ENCODE assay signal across 28 mouse cellular contexts in genomic region chr7:83399668-83400067, GRCm38 (mm10).
DNase-seq lines count a peak whose midpoint lies in the region; ATAC-seq and TF ChIP-seq lines count a peak whose summit lies in the region.
"Had no signal": no experiment of that assay in that cellular context is flagged by ENCODE, and none has a peak within 500 bp of the region (broad histone marks: within the 10 kb centered on the region; RNA-seq: fewer than 3 reads in every experiment).

No protein-coding gene starts in this region.

- DNase-seq in frontal cortex, postnatal 36 days (ENCODE audit: low spot score in 2 of 2), result no peak
- peak; percentile 61 for DNase-seq in limb, embryonic 14.5 days (ENCODE audit: low spot score)
- DNase-seq in limb, embryonic 10.5 days (ENCODE audit: low spot score), result no peak
- DNase-seq in neural tube, embryonic 10.5 days (ENCODE audit: extremely low spot score, low spot score), result no peak
- DNase-seq: adrenal gland, postnatal 10 days; adrenal gland, postnatal 36 days; B cell, adult 2 months; cerebellum, adult 18-20 months; cerebellum, adult 9-10 months; cerebellum, postnatal 14 days; gastrocnemius, adult 2 months; gastrocnemius, postnatal 14 days; heart, postnatal 14 days; heart, postnatal 4 days had no signal

- no peaks in the 10 kb centered on the region for H3K36me3 ChIP-seq in limb, embryonic 14.5 days (ENCODE audit: control insufficient read depth, insufficient read depth, low read length)
- H3K36me3 ChIP-seq in limb, embryonic 10.5 days, result no peaks in the 10 kb centered on the region
- H3K36me3 ChIP-seq in neural tube, embryonic 15.5 days, result no peaks in the 10 kb centered on the region
- H3K36me3 ChIP-seq: embryonic facial prominence, embryonic 12.5 days; forebrain, embryonic 12.5 days; forebrain, embryonic 15.5 days; G1E; heart, embryonic 12.5 days had no signal

- peak; percentile 34; the same call in 1 of the 2 replicates for ATAC-seq in frontal cortex, adult (ENCODE audit: low TSS enrichment)
- no peak for ATAC-seq in limb, embryonic 14.5 days (ENCODE audit: low FRiP score, low read depth)
- no peak for ATAC-seq in neural tube, embryonic 15.5 days (ENCODE audit: low FRiP score)
- no peak for ATAC-seq in cerebellum, adult (ENCODE audit: insufficient number of reproducible peaks, low FRiP score, low TSS enrichment)
- ATAC-seq: forebrain, embryonic 15.5 days; hindbrain, postnatal 0 days; inflammation-experienced regulatory T-cells, adult 6 months; Patski had no signal

- H3K27me3 ChIP-seq in limb, embryonic 14.5 days (ENCODE audit: control insufficient read depth, insufficient read depth, low read length), result no peaks in the 10 kb centered on the region
- no peaks in the 10 kb centered on the region for H3K27me3 ChIP-seq in limb, embryonic 10.5 days (ENCODE audit: low read depth, poor library complexity, severe bottlenecking)
- H3K27me3 ChIP-seq in neural tube, embryonic 15.5 days (replicated peaks), result no peaks in the 10 kb centered on the region
- H3K27me3 ChIP-seq: CH12.LX; embryonic facial prominence, embryonic 12.5 days; forebrain, embryonic 12.5 days; forebrain, embryonic 15.5 days; heart, embryonic 12.5 days had no signal

- no peak overlapping the region for H3K9ac ChIP-seq in limb, embryonic 14.5 days (ENCODE audit: low read depth, low read length, severe bottlenecking)
- H3K9ac ChIP-seq in neural tube, embryonic 15.5 days (replicated peaks), result no peak overlapping the region
- H3K9ac ChIP-seq: embryonic facial prominence, embryonic 12.5 days; forebrain, embryonic 12.5 days; forebrain, embryonic 15.5 days; heart, embryonic 12.5 days; hindbrain, embryonic 14.5 days had no signal

- H3K9me3 ChIP-seq in limb, embryonic 14.5 days (ENCODE audit: control insufficient read depth, low read length), result no peaks in the 10 kb centered on the region
- no peaks in the 10 kb centered on the region for H3K9me3 ChIP-seq in limb, embryonic 10.5 days (replicated peaks)
- H3K9me3 ChIP-seq in neural tube, embryonic 15.5 days (replicated peaks), result no peaks in the 10 kb centered on the region
- H3K9me3 ChIP-seq: embryonic facial prominence, embryonic 12.5 days; forebrain, embryonic 12.5 days; forebrain, embryonic 15.5 days; G1E; heart, embryonic 12.5 days had no signal

- TF ChIP-seq POLR2A in limb, embryonic 14.5 days (IDR thresholded peaks at IDR 0.05; ENCODE audit: borderline replicate concordance, extremely low read depth, insufficient read depth, insufficient read length), result no peak

- H3K4me2 ChIP-seq in limb, embryonic 14.5 days (replicated peaks; ENCODE audit: low read depth, low read length, severe bottlenecking), result no peak overlapping the region
- H3K4me2 ChIP-seq in neural tube, embryonic 15.5 days, result no peak overlapping the region
- H3K4me2 ChIP-seq: embryonic facial prominence, embryonic 12.5 days; forebrain, embryonic 12.5 days; forebrain, embryonic 15.5 days; heart, embryonic 12.5 days; hindbrain, embryonic 14.5 days had no signal

- no peaks in the 10 kb centered on the region for H3K4me1 ChIP-seq in limb, embryonic 14.5 days (ENCODE audit: control insufficient read depth, insufficient read depth, low read length)
- H3K4me1 ChIP-seq in limb, embryonic 10.5 days, result no peaks in the 10 kb centered on the region
- no peaks in the 10 kb centered on the region for H3K4me1 ChIP-seq in neural tube, embryonic 15.5 days
- H3K4me1 ChIP-seq: forebrain, embryonic 12.5 days; forebrain, embryonic 15.5 days had no signal

- H3K27ac ChIP-seq in limb, embryonic 14.5 days (replicated peaks; ENCODE audit: low read depth, low read length), result no peak overlapping the region
- H3K27ac ChIP-seq in limb, embryonic 10.5 days, result no peak overlapping the region
- 0 out of 2 replicates have a peak overlapping the region, but pooled peaks have one; percentile 4 for H3K27ac ChIP-seq in neural tube, embryonic 15.5 days (replicated peaks)
- H3K27ac ChIP-seq: embryonic facial prominence, embryonic 12.5 days; forebrain, embryonic 12.5 days; forebrain, embryonic 15.5 days; gastrocnemius, adult 2 months; hindbrain, embryonic 14.5 days; hindbrain, postnatal 0 days had no signal

- no peak overlapping the region for H3K4me3 ChIP-seq in limb, embryonic 14.5 days (replicated peaks; ENCODE audit: low read length)
- H3K4me3 ChIP-seq in limb, embryonic 10.5 days, result no peak overlapping the region
- H3K4me3 ChIP-seq in neural tube, embryonic 15.5 days (replicated peaks), result no peak overlapping the region
- H3K4me3 ChIP-seq: embryonic facial prominence, embryonic 12.5 days; erythroblast, embryonic 14.5 days; forebrain, embryonic 12.5 days; forebrain, embryonic 15.5 days; gastrocnemius, adult 2 months; heart, embryonic 12.5 days had no signal
